Mouse (Mus musculus): ENCODE measurements around the gene Gm20388.

GRCm38 (mm10) chr8:122428163-122428562, 2517.5 kb downstream of the Gm20388 start:
- TF ChIP-seq CTCF (IDR thresholded peaks at IDR 0.05; ENCODE audit: control insufficient read depth, insufficient read depth, low read length): no peak
- TF ChIP-seq POLR2A (IDR thresholded peaks at IDR 0.05; ENCODE audit: borderline replicate concordance, control insufficient read depth, low read depth, low read length): no peak

Measured in bone marrow, adult 2 months (tissue).